In genomic region chr2:104816866-104817439, GRCm38 (mm10) we compare ENCODE assay signal across 8 mouse cellular contexts. TPM values are rescaled to one million over a fixed set of nuclear protein-coding genes. Genes with fewer than 3 reads are reported as not detected.
DNase-seq lines count a peak whose midpoint lies in the region; ATAC-seq and TF ChIP-seq lines count a peak whose summit lies in the region.

No protein-coding gene starts in this region.

- WGBS in hindbrain, embryonic 10.5 days: under 1% methylated on average over 42 of the region's 51 CpGs
- under 1% methylated on average over 23 of the region's 51 CpGs for WGBS in lung, embryonic 15.5 days
- WGBS in olfactory bulb, adult 2 months: under 1% methylated on average over 40 of the region's 51 CpGs

- peak overlapping the region; percentile 100 for H3K27ac ChIP-seq in hindbrain, embryonic 10.5 days
- peak overlapping the region; percentile 99 for H3K27ac ChIP-seq in lung, embryonic 15.5 days
- no peak overlapping the region for H3K27ac ChIP-seq in olfactory bulb, adult 2 months (ENCODE audit: insufficient read depth, low read depth, low read length)

- H3K4me3 ChIP-seq in hindbrain, embryonic 10.5 days: peak overlapping the region; percentile 100
- H3K4me3 ChIP-seq in lung, embryonic 15.5 days: peak overlapping the region; percentile 98
- H3K4me3 ChIP-seq in olfactory bulb, adult 2 months (ENCODE audit: insufficient read depth, low read depth, low read length): peak overlapping the region; percentile 63

- peak overlapping the region; percentile 72 for H3K4me2 ChIP-seq in lung, embryonic 15.5 days

- H3K9me3 ChIP-seq in hindbrain, embryonic 10.5 days: no peaks in the 10 kb centered on the region
- no peaks in the 10 kb centered on the region for H3K9me3 ChIP-seq in lung, embryonic 15.5 days

- peak; percentile 71; the same call in 1 of the 2 replicates for TF ChIP-seq CTCF in olfactory bulb, adult 2 months (IDR thresholded peaks at IDR 0.05; ENCODE audit: insufficient read depth, low read depth, low read length)

- peak; percentile 97 for DNase-seq in Muller cell, postnatal 12 days (ENCODE audit: inconsistent ontology term)
- peak; percentile 92 for DNase-seq in cerebellum, adult 9-10 months
- DNase-seq in hindbrain, embryonic 10.5 days (ENCODE audit: low spot score): peak; percentile 94
- DNase-seq in layer of hippocampus, adult 9-10 months (ENCODE audit: low spot score): peak; percentile 47
- DNase-seq in thymus, adult 18-20 months: peak; percentile 66 to 73

- peak; percentile 26; the same call in 1 of the 2 replicates for TF ChIP-seq POLR2A in olfactory bulb, adult 2 months (IDR thresholded peaks at IDR 0.05; ENCODE audit: insufficient read depth, low read depth, low read length)

- peak; percentile 92 for ATAC-seq in frontal cortex, adult (ENCODE audit: low TSS enrichment)
- peak; percentile 95 for ATAC-seq in lung, embryonic 15.5 days (ENCODE audit: borderline replicate concordance, extremely low read depth, low FRiP score, low TSS enrichment)

- peaks cover 38% of the 10 kb centered on the region for H3K4me1 ChIP-seq in hindbrain, embryonic 10.5 days (replicated peaks)
- peaks cover 7% of the 10 kb centered on the region; the same call in 1 of the 2 replicates for H3K4me1 ChIP-seq in lung, embryonic 15.5 days
- peaks cover 2% of the 10 kb centered on the region for H3K4me1 ChIP-seq in olfactory bulb, adult 2 months (ENCODE audit: control insufficient read depth, insufficient read depth, low read length)

- H3K27me3 ChIP-seq in hindbrain, embryonic 10.5 days (ENCODE audit: insufficient read depth, poor library complexity, severe bottlenecking): no peaks in the 10 kb centered on the region
- no peaks in the 10 kb centered on the region for H3K27me3 ChIP-seq in lung, embryonic 15.5 days

- peak overlapping the region; percentile 99 for H3K9ac ChIP-seq in lung, embryonic 15.5 days

- H3K36me3 ChIP-seq in hindbrain, embryonic 10.5 days: no peaks in the 10 kb centered on the region
- H3K36me3 ChIP-seq in lung, embryonic 15.5 days: no peaks in the 10 kb centered on the region

RNA-seq across cellular contexts. Expression of gene Qser1, which starts 0.4 kb away (rescaled TPM):
- 7.1 and 9.8 TPM in 2 replicates for polyA plus RNA-seq in hindbrain, embryonic 10.5 days (2016; fragmentation: Nextera tagmentation; extraction: Ambion mirVana)
- 8.6 and 9.1 TPM in 2 replicates for polyA plus RNA-seq in lung, embryonic 15.5 days (2015; fragmentation: Nextera tagmentation; extraction: Ambion mirVana)
- polyA plus RNA-seq in olfactory bulb, adult 2 months (2012; ENCODE audit: insufficient read depth, insufficient read length, low replicate concordance, missing spikeins): not detected in 2 replicates

RNA-seq across cellular contexts. Expression of gene Prrg4, which starts 32.7 kb away (rescaled TPM):
- 0.54 and 1.7 TPM in 2 replicates for polyA plus RNA-seq in hindbrain, embryonic 10.5 days (2016; fragmentation: Nextera tagmentation; extraction: Ambion mirVana)
- polyA plus RNA-seq in lung, embryonic 15.5 days (2015; fragmentation: Nextera tagmentation; extraction: Ambion mirVana): 2.4 and 3.1 TPM in 2 replicates
- not detected in 2 replicates for polyA plus RNA-seq in olfactory bulb, adult 2 months (2012; ENCODE audit: insufficient read depth, insufficient read length, low replicate concordance, missing spikeins)

RNA-seq across cellular contexts. Expression of gene Ccdc73, which starts 50.7 kb away (rescaled TPM):
- 3.9 and 6.3 TPM in 2 replicates for polyA plus RNA-seq in hindbrain, embryonic 10.5 days (2016; fragmentation: Nextera tagmentation; extraction: Ambion mirVana)
- polyA plus RNA-seq in lung, embryonic 15.5 days (2015; fragmentation: Nextera tagmentation; extraction: Ambion mirVana): 5.3 and 5.4 TPM in 2 replicates
- not detected in 2 replicates for polyA plus RNA-seq in olfactory bulb, adult 2 months (2012; ENCODE audit: insufficient read depth, insufficient read length, low replicate concordance, missing spikeins)

Comparison
In these comparisons a context has a peak if more than half of its experiments do, and no peak if none do; other contexts are left out.
1. DNase-seq: peak in every context shown above with its lines; median percentile 97 in Muller cell, postnatal 12 days; 94 in hindbrain, embryonic 10.5 days; 92 in cerebellum, adult 9-10 months; 70 in thymus, adult 18-20 months; 47 in layer of hippocampus, adult 9-10 months.